Mouse (Mus musculus): ENCODE measurements around the gene Krtcap2.

- TF ChIP-seq CTCF (conservative IDR thresholded peaks at IDR 0.05; ENCODE audit: low read length): no peak
- no peak for TF ChIP-seq NANOG (IDR thresholded peaks at IDR 0.05; ENCODE audit: borderline replicate concordance, low read length)
Observed at GRCm38 (mm10) chr3:89206695-89207094, 39.1 kb upstream of the Krtcap2 start.

All from E14TG2a.4 (cell line).